ENCODE assay signal across 8 mouse cellular contexts in genomic region chr2:148751893-148752813, GRCm38 (mm10). TPM values are rescaled to one million over a fixed set of nuclear protein-coding genes. Genes with fewer than 3 reads are reported as not detected.
A peak's percentile ranks its signal among the peaks of the same experiment; 100 is the strongest.
DNase-seq lines count a peak whose midpoint lies in the region; ATAC-seq and TF ChIP-seq lines count a peak whose summit lies in the region.

No protein-coding gene starts in this region.

- no peak overlapping the region for H3K9ac ChIP-seq in embryonic facial prominence, embryonic 13.5 days
- no peak overlapping the region for H3K9ac ChIP-seq in limb, embryonic 13.5 days
- H3K9ac ChIP-seq in midbrain, embryonic 15.5 days, result peak overlapping the region; percentile 33; the same call in 1 of the 2 replicates

- TF ChIP-seq POLR2A in spleen, adult 2 months (IDR thresholded peaks at IDR 0.05; ENCODE audit: low read depth, low read length), result no peak

- H3K9me3 ChIP-seq in embryonic facial prominence, embryonic 13.5 days, result no peaks in the 10 kb centered on the region
- no peaks in the 10 kb centered on the region for H3K9me3 ChIP-seq in limb, embryonic 13.5 days
- H3K9me3 ChIP-seq in midbrain, embryonic 15.5 days, result no peaks in the 10 kb centered on the region

- TF ChIP-seq CTCF in spleen, adult 2 months (IDR thresholded peaks at IDR 0.05; ENCODE audit: extremely low read depth, insufficient read depth, insufficient read length, insufficient replicate concordance), result no peak

- peak overlapping the region; percentile 29; the same call in 1 of the 2 replicates for H3K4me3 ChIP-seq in embryonic facial prominence, embryonic 13.5 days
- peak overlapping the region; percentile 29 for H3K4me3 ChIP-seq in limb, embryonic 13.5 days
- peak overlapping the region; percentile 39 for H3K4me3 ChIP-seq in midbrain, embryonic 15.5 days
- H3K4me3 ChIP-seq in spleen, adult 2 months (ENCODE audit: extremely low read depth, insufficient read depth, insufficient read length), result no peak overlapping the region

- DNase-seq in 416B (ENCODE audit: low read depth), result peak; percentile 89
- peak; percentile 66 to 83 for DNase-seq in adrenal gland, postnatal 36 days
- DNase-seq in heart, adult 8-10 months (ENCODE audit: low spot score), result peak; percentile 72
- DNase-seq in kidney, adult 9 months, result peak; percentile 86
- peak; percentile 55 to 61 for DNase-seq in spleen, adult 2 months (ENCODE audit: low read depth in 1 of 2, low spot score in 2 of 2)

- 18% methylated on average over 15 of the region's 15 CpGs for WGBS in embryonic facial prominence, embryonic 13.5 days
- WGBS in limb, embryonic 13.5 days, result 15% methylated on average over 15 of the region's 15 CpGs
- WGBS in midbrain, embryonic 15.5 days, result 17% methylated on average over 15 of the region's 15 CpGs
- 17% methylated on average over 15 of the region's 15 CpGs for WGBS in spleen, adult 2 months

- H3K27ac ChIP-seq in embryonic facial prominence, embryonic 13.5 days, result no peak overlapping the region
- no peak overlapping the region for H3K27ac ChIP-seq in limb, embryonic 13.5 days
- no peak overlapping the region for H3K27ac ChIP-seq in midbrain, embryonic 15.5 days
- H3K27ac ChIP-seq in spleen, adult 2 months (ENCODE audit: insufficient read depth, low read length), result no peak overlapping the region

- no peaks in the 10 kb centered on the region for H3K27me3 ChIP-seq in embryonic facial prominence, embryonic 13.5 days
- no peaks in the 10 kb centered on the region for H3K27me3 ChIP-seq in limb, embryonic 13.5 days
- H3K27me3 ChIP-seq in midbrain, embryonic 15.5 days (replicated peaks), result no peaks in the 10 kb centered on the region
- no peaks in the 10 kb centered on the region for H3K27me3 ChIP-seq in spleen, adult 2 months (ENCODE audit: control insufficient read depth, insufficient read depth, low read length)

- no peak for ATAC-seq in embryonic facial prominence, embryonic 13.5 days (ENCODE audit: insufficient number of reproducible peaks, insufficient read depth, low FRiP score, low TSS enrichment, low read depth)
- ATAC-seq in limb, embryonic 13.5 days (ENCODE audit: low FRiP score, low read depth), result peak; percentile 63; the same call in 1 of the 2 replicates
- ATAC-seq in midbrain, embryonic 15.5 days (replicated peaks), result peak; percentile 94

- no peaks in the 10 kb centered on the region for H3K36me3 ChIP-seq in embryonic facial prominence, embryonic 13.5 days
- H3K36me3 ChIP-seq in limb, embryonic 13.5 days, result no peaks in the 10 kb centered on the region
- H3K36me3 ChIP-seq in midbrain, embryonic 15.5 days (replicated peaks), result no peaks in the 10 kb centered on the region
- H3K36me3 ChIP-seq in spleen, adult 2 months (ENCODE audit: control insufficient read depth, insufficient read depth, low read length), result no peaks in the 10 kb centered on the region

- H3K4me1 ChIP-seq in embryonic facial prominence, embryonic 13.5 days, result no peaks in the 10 kb centered on the region
- H3K4me1 ChIP-seq in limb, embryonic 13.5 days, result no peaks in the 10 kb centered on the region
- H3K4me1 ChIP-seq in midbrain, embryonic 15.5 days, result no peaks in the 10 kb centered on the region
- no peaks in the 10 kb centered on the region for H3K4me1 ChIP-seq in spleen, adult 2 months (ENCODE audit: control insufficient read depth, insufficient read depth, insufficient read length)

- H3K4me2 ChIP-seq in embryonic facial prominence, embryonic 13.5 days, result peak overlapping the region; percentile 58
- peak overlapping the region; percentile 55 for H3K4me2 ChIP-seq in limb, embryonic 13.5 days (replicated peaks)
- H3K4me2 ChIP-seq in midbrain, embryonic 15.5 days, result peak overlapping the region; percentile 61

RNA-seq across cellular contexts. Expression of gene Cstl1, which starts 2.0 kb away (rescaled TPM):
- total RNA-seq in adrenal gland, postnatal 36 days (2021), result under 1 TPM; 0.49 to 0.89 TPM
- polyA plus RNA-seq in embryonic facial prominence, embryonic 13.5 days (2015; fragmentation: Nextera tagmentation; extraction: Ambion mirVana), result not detected in 2 replicates
- not detected for total RNA-seq in heart, adult 8-10 months (2022)
- polyA plus RNA-seq in limb, embryonic 13.5 days (2015; fragmentation: Nextera tagmentation; extraction: Ambion mirVana), result not detected in 2 replicates
- polyA plus RNA-seq in midbrain, embryonic 15.5 days (2015; fragmentation: Nextera tagmentation; extraction: Ambion mirVana), result not detected in 2 replicates
- not detected in 2 replicates for polyA plus RNA-seq in spleen, adult 2 months (2012; rRNA removed)

RNA-seq across cellular contexts. Expression of gene Cst11, which starts 19.1 kb away (rescaled TPM):
- total RNA-seq in adrenal gland, postnatal 36 days (2021), result not detected
- polyA plus RNA-seq in embryonic facial prominence, embryonic 13.5 days (2015; fragmentation: Nextera tagmentation; extraction: Ambion mirVana), result not detected in 2 replicates
- total RNA-seq in heart, adult 8-10 months (2022), result not detected
- not detected in 2 replicates for polyA plus RNA-seq in limb, embryonic 13.5 days (2015; fragmentation: Nextera tagmentation; extraction: Ambion mirVana)
- not detected in 2 replicates for polyA plus RNA-seq in midbrain, embryonic 15.5 days (2015; fragmentation: Nextera tagmentation; extraction: Ambion mirVana)
- polyA plus RNA-seq in spleen, adult 2 months (2012; rRNA removed), result not detected in 2 replicates

RNA-seq across cellular contexts. Expression of gene Napb, which starts 19.9 kb away (rescaled TPM):
- 1 to 10 TPM; 4.2 to 5.8 TPM for total RNA-seq in adrenal gland, postnatal 36 days (2021)
- 4.2 and 5.4 TPM in 2 replicates for polyA plus RNA-seq in embryonic facial prominence, embryonic 13.5 days (2015; fragmentation: Nextera tagmentation; extraction: Ambion mirVana)
- total RNA-seq in heart, adult 8-10 months (2022), result 1 to 10 TPM; 1.3 to 2.2 (median 1.4) TPM
- polyA plus RNA-seq in limb, embryonic 13.5 days (2015; fragmentation: Nextera tagmentation; extraction: Ambion mirVana), result 4.3 and 4.6 TPM in 2 replicates
- 83.2 and 85.2 TPM in 2 replicates for polyA plus RNA-seq in midbrain, embryonic 15.5 days (2015; fragmentation: Nextera tagmentation; extraction: Ambion mirVana)
- 0.13 and 0.15 TPM in 2 replicates for polyA plus RNA-seq in spleen, adult 2 months (2012; rRNA removed)

RNA-seq across cellular contexts. Expression of gene 8030411F24Rik, which starts 29.7 kb away (rescaled TPM):
- total RNA-seq in adrenal gland, postnatal 36 days (2021), result not detected
- polyA plus RNA-seq in embryonic facial prominence, embryonic 13.5 days (2015; fragmentation: Nextera tagmentation; extraction: Ambion mirVana), result not detected in 2 replicates
- not detected for total RNA-seq in heart, adult 8-10 months (2022)
- polyA plus RNA-seq in limb, embryonic 13.5 days (2015; fragmentation: Nextera tagmentation; extraction: Ambion mirVana), result not detected in 2 replicates
- not detected in 2 replicates for polyA plus RNA-seq in midbrain, embryonic 15.5 days (2015; fragmentation: Nextera tagmentation; extraction: Ambion mirVana)
- polyA plus RNA-seq in spleen, adult 2 months (2012; rRNA removed), result not detected in 2 replicates

RNA-seq across cellular contexts. Expression of gene Cst12, which starts 37.0 kb away (rescaled TPM):
- total RNA-seq in adrenal gland, postnatal 36 days (2021), result not detected
- not detected in 2 replicates for polyA plus RNA-seq in embryonic facial prominence, embryonic 13.5 days (2015; fragmentation: Nextera tagmentation; extraction: Ambion mirVana)
- 1 to 10 TPM in 1 of 4 experiments, under 1 TPM in 1, not detected in 2; 0.53 to 1.1 TPM for total RNA-seq in heart, adult 8-10 months (2022)
- not detected in 2 replicates for polyA plus RNA-seq in limb, embryonic 13.5 days (2015; fragmentation: Nextera tagmentation; extraction: Ambion mirVana)
- not detected in 2 replicates for polyA plus RNA-seq in midbrain, embryonic 15.5 days (2015; fragmentation: Nextera tagmentation; extraction: Ambion mirVana)
- not detected in 2 replicates for polyA plus RNA-seq in spleen, adult 2 months (2012; rRNA removed)

Comparison
In these comparisons a context has a peak if more than half of its experiments do, and no peak if none do; other contexts are left out.
1. RNA of gene Napb, which starts 19.9 kb away (polyA plus RNA-seq): 83.2 to 85.2 TPM in midbrain, embryonic 15.5 days; 4.3 to 4.6 TPM in limb, embryonic 13.5 days, 4.2 to 5.4 TPM in embryonic facial prominence, embryonic 13.5 days and 0.13 to 0.15 TPM in spleen, adult 2 months; every median in the first group is over 10 times any median in the second.
2. Peak in every context shown above with its lines, with median percentiles within 50 percentile points of each other: DNase-seq and H3K4me2 ChIP-seq.